Mouse (Mus musculus) MEL-GATA-1-ER (cell line): ENCODE results near the gene Sox18.

Source experiments
- DNase-seq: peaks from one replicate; pipeline ENCODE4 v3.0.0-alpha.2; 2012; ENCODE audit warnings: low read depth; ENCODE audit errors: extremely low read depth

Gene Sox18

GRCm38 (mm10) chr2:181671326-181671725 is at the start of gene Sox18:
Sox18 (minus strand) TSS chr2:181671640.
- DNase-seq = no peak

GRCm38 (mm10) chr2:181721200-181721599 is 49.8 kb upstream of the Sox18 start:
- no peak for DNase-seq

GRCm38 (mm10) chr2:181720061-181720460 is 48.6 kb upstream of the Sox18 start:
- DNase-seq = no peak

GRCm38 (mm10) chr2:181716991-181717390 is 45.6 kb upstream of the Sox18 start:
- DNase-seq = no peak

- DNase-seq = no peak
Observed at GRCm38 (mm10) chr2:181715382-181715781, 43.9 kb upstream of the Sox18 start.

- peak; percentile 41 for DNase-seq
Observed at GRCm38 (mm10) chr2:181714903-181715326, 43.5 kb upstream of the Sox18 start, which contains the start of gene Oprl1. Oprl1 (plus strand) TSS chr2:181715016.

GRCm38 (mm10) chr2:181713749-181714148 is 42.3 kb upstream of the Sox18 start:
- DNase-seq = no peak

GRCm38 (mm10) chr2:181706668-181707067 is 35.2 kb upstream of the Sox18 start:
- peak; percentile 41 for DNase-seq

- DNase-seq = no peak
Observed at GRCm38 (mm10) chr2:181698241-181698640, 26.8 kb upstream of the Sox18 start, which contains the start of gene Lkaaear1. Lkaaear1 (minus strand) TSS chr2:181698442.

GRCm38 (mm10) chr2:181696801-181697420 is 25.5 kb upstream of the Sox18 start:
- DNase-seq = no peak

GRCm38 (mm10) chr2:181695776-181696175 is 24.3 kb upstream of the Sox18 start:
- no peak for DNase-seq

GRCm38 (mm10) chr2:181694581-181694980 is 23.1 kb upstream of the Sox18 start:
- no peak for DNase-seq

- DNase-seq = peak; percentile 78
Observed at GRCm38 (mm10) chr2:181693339-181694280, 22.2 kb upstream of the Sox18 start, which contains the start of gene Rgs19. Rgs19 (minus strand) TSS chr2:181693977.

GRCm38 (mm10) chr2:181692304-181692703 is 20.9 kb upstream of the Sox18 start:
- no peak for DNase-seq

- peak; percentile 87 for DNase-seq
Observed at GRCm38 (mm10) chr2:181691571-181691970, 20.1 kb upstream of the Sox18 start.

GRCm38 (mm10) chr2:181691083-181691482 is 19.6 kb upstream of the Sox18 start:
- no peak for DNase-seq

- no peak for DNase-seq
Observed at GRCm38 (mm10) chr2:181689466-181690160, 18.2 kb upstream of the Sox18 start.

- DNase-seq = no peak
Observed at GRCm38 (mm10) chr2:181687586-181687985, 16.1 kb upstream of the Sox18 start.

- DNase-seq = no peak
Observed at GRCm38 (mm10) chr2:181685686-181686085, 14.2 kb upstream of the Sox18 start.

- peak; percentile 95 for DNase-seq
Observed at GRCm38 (mm10) chr2:181684713-181685112, 13.3 kb upstream of the Sox18 start.

- DNase-seq = no peak
Observed at GRCm38 (mm10) chr2:181683381-181683780, 11.9 kb upstream of the Sox18 start.

- no peak for DNase-seq
Observed at GRCm38 (mm10) chr2:181681978-181682377, 10.5 kb upstream of the Sox18 start.
